Mouse (Mus musculus) heart, embryonic 14.5 days (tissue): ENCODE measurements at regions not wholly inside any gene's neighbourhood (a gene's known extent, or its start where the extent isn't known, plus 50 kb on each side); places are given as distances from the start of the nearest gene placed in this dataset.

Experiments
- ATAC-seq: fragments of 200-750 bp; cut with Nextera tagmentation; 2 replicates; pipeline ENCODE4 v1.8.0; 2017; ENCODE audit warnings: low read depth, moderate TSS enrichment; ENCODE audit not compliant: insufficient number of reproducible peaks, insufficient read depth, low FRiP score
- H3K27ac ChIP-seq, 2 experiments: fragments of 200-500 bp in 1 of 2; fragments of 300-500 bp in 1 of 2; sonication (generic) in 1 of 2; replicated peaks in 1 of 2; 2 replicates each; pipeline ENCODE4 v1.5.1; 2012 to 2014; ENCODE audit warnings: low read depth in 2 of 2, low read length in 2 of 2, control low read depth in 1 of 2, mild to moderate bottlenecking in 1 of 2, mixed read lengths in 1 of 2; ENCODE audit not compliant: control insufficient read depth in 1 of 2, insufficient read depth in 1 of 2
- H3K27me3 ChIP-seq: fragments of 300-500 bp; sonication (generic); 2 replicates; pipeline ENCODE4 v1.6.1; 2014; ENCODE audit warnings: mild to moderate bottlenecking, low read length, control low read depth; ENCODE audit not compliant: control insufficient read depth, insufficient read depth
- H3K36me3 ChIP-seq: fragments of 300-500 bp; sonication (generic); 2 replicates; pipeline ENCODE4 v1.6.1; 2014; ENCODE audit warnings: mild to moderate bottlenecking, control low read depth, low read length, mixed read lengths; ENCODE audit not compliant: control insufficient read depth, insufficient read depth
- H3K4me1 ChIP-seq, 2 experiments: fragments of 200-500 bp in 1 of 2; fragments of 300-500 bp in 1 of 2; sonication (generic) in 1 of 2; 2 replicates each; pipeline ENCODE4 v1.6.1; 2012 to 2014; ENCODE audit warnings: low read length in 2 of 2, control low read depth in 1 of 2, mixed read lengths in 1 of 2; ENCODE audit not compliant: control insufficient read depth in 2 of 2, insufficient read depth in 2 of 2
- H3K4me2 ChIP-seq: fragments of 300-500 bp; sonication (generic); 2 replicates; pipeline ENCODE4 v1.6.1; 2014; ENCODE audit warnings: mild to moderate bottlenecking, low read length
- H3K4me3 ChIP-seq, 2 experiments: fragments of 200-500 bp in 1 of 2; fragments of 300-500 bp in 1 of 2; sonication (generic) in 1 of 2; 2 replicates each; pipeline ENCODE4 v1.5.1; 2012 to 2014; ENCODE audit warnings: low read length in 2 of 2, mild to moderate bottlenecking in 2 of 2, control low read depth in 1 of 2, low read depth in 1 of 2, moderate library complexity in 1 of 2; ENCODE audit not compliant: control insufficient read depth in 1 of 2, insufficient read depth in 1 of 2
- H3K9ac ChIP-seq: fragments of 300-500 bp; sonication (generic); 2 replicates; pipeline ENCODE4 v1.6.1; 2014; ENCODE audit warnings: mild to moderate bottlenecking, low read length
- H3K9me3 ChIP-seq: fragments of 300-500 bp; sonication (generic); 2 replicates; pipeline ENCODE4 v1.6.1; 2016; ENCODE audit warnings: low read length, control low read depth; ENCODE audit not compliant: control insufficient read depth
- WGBS: fragments of 180-500 bp; shearing (Covaris S2); extraction: QIAGEN DNeasy Blood & Tissue Kit; methylation state at CpG from one replicate; pipeline ENCODE4 v1.1.7; 2014; 5-methylcytosine and 5-hydroxymethylcytosine counted together

DNA sequence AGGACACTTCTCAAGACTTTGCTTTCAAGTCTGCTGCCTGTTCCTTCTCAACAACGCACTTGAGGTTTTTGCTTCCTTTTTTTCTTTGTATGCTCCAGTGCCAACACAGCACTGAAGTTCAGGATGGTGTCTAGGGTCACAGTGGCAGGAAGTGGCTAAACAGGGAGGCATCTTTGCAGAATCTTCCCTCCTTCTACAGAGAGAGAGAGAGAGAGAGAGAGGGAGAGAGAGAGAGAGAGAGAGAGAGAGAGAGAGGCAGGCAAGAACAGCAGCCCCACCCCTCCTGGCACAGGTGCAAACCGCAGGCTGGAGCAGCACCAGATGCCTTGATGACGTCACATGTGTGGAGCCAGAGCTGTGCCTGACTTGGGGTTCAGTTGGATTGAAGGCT, 71.0 kb upstream of the Armc2 start:
- Histone ChIP-seq H3K27ac (no peak overlapping the region), H3K9ac (no peak overlapping the region), H3K27me3 (no peaks in the 10 kb centered on the region), H3K36me3 (no peaks in the 10 kb centered on the region), H3K9me3 (peaks cover 6% of the 10 kb centered on the region), H3K4me1 (peaks cover 29 to 40% of the 10 kb centered on the region in 2 experiments), H3K4me2 (no peak overlapping the region), H3K4me3 (no peak overlapping the region)
- WGBS = 20% methylated on average over 3 of the region's 3 CpGs
- no peak for ATAC-seq

- ATAC-seq = no peak
- H3K4me1 ChIP-seq = peaks cover 29 to 40% of the 10 kb centered on the region in 2 experiments
- WGBS = 53% methylated on average over 14 of the region's 14 CpGs
- no peaks in the 10 kb centered on the region for H3K36me3 ChIP-seq
- peaks cover 6% of the 10 kb centered on the region for H3K9me3 ChIP-seq
- no peak overlapping the region for H3K9ac ChIP-seq
- H3K4me3 ChIP-seq = no peak overlapping the region
- H3K27me3 ChIP-seq = no peaks in the 10 kb centered on the region
- H3K4me2 ChIP-seq = no peak overlapping the region
- H3K27ac ChIP-seq = no peak overlapping the region
These were observed 70.5 kb upstream of the Armc2 start for GRCm38 (mm10) chr10:42088570-42089234.

- Histone ChIP-seq H3K27me3 (no peaks in the 10 kb centered on the region), H3K9me3 (peaks cover 6% of the 10 kb centered on the region), H3K27ac (no peak overlapping the region), H3K4me2 (no peak overlapping the region), H3K4me1 (peaks cover 29 to 37% of the 10 kb centered on the region in 2 experiments), H3K36me3 (no peaks in the 10 kb centered on the region), H3K4me3 (no peak overlapping the region), H3K9ac (no peak overlapping the region)
- 94% methylated on average over 3 of the region's 3 CpGs for WGBS
- no peak for ATAC-seq
These were observed 69.7 kb upstream of the Armc2 start for GRCm38 (mm10) chr10:42087906-42088305.

DNA sequence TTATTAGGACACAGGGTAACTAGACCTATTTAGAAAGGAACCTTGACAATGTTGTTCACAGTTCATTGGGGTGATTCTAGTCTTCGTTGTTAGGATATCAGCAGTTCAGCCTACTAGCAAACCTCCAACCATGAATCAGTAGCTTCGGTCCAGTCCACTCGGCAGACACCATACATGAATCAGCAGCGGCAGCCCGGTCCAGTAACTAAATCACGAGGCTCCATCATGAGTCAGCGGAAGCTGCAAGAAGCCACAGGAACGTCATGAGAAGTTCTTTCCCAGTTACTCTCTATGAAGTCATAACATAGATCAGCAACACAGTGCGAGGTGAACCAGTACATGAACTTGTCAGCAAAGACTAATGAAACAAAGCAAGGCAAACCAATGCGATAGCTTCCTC, 68.4 kb upstream of the Armc2 start:
- no peak overlapping the region for H3K4me3 ChIP-seq
- H3K4me1 ChIP-seq = peaks cover 26 to 37% of the 10 kb centered on the region in 2 experiments
- no peaks in the 10 kb centered on the region for H3K27me3 ChIP-seq
- peaks cover 6% of the 10 kb centered on the region for H3K9me3 ChIP-seq
- no peak overlapping the region for H3K9ac ChIP-seq
- WGBS = 92% methylated on average over 10 of the region's 10 CpGs
- ATAC-seq = no peak
- H3K4me2 ChIP-seq = no peak overlapping the region
- no peaks in the 10 kb centered on the region for H3K36me3 ChIP-seq
- no peak overlapping the region for H3K27ac ChIP-seq

- no peaks in the 10 kb centered on the region for H3K36me3 ChIP-seq
These were observed 67.1 kb upstream of the Armc2 start for GRCm38 (mm10) chr10:42085295-42085694.

GRCm38 (mm10) chr10:42082227-42082840, 64.1 kb upstream of the Armc2 start:
- Histone ChIP-seq H3K4me2 (peak overlapping the region; percentile 12; the same call in 1 of the 2 replicates), H3K36me3 (no peaks in the 10 kb centered on the region), H3K9ac (no peak overlapping the region), H3K27me3 (no peaks in the 10 kb centered on the region), H3K4me1 (peaks cover 5 to 14% of the 10 kb centered on the region in 2 experiments), H3K9me3 (peaks cover 6% of the 10 kb centered on the region), H3K27ac (peak overlapping the region; percentile 26 to 56; a peak in 2 of 4 replicates), H3K4me3 (no peak overlapping the region)
- no peak for ATAC-seq
- WGBS = 8% methylated on average over 7 of the region's 7 CpGs

More at GRCm38 (mm10) chr10:42085295-42085694, 67.1 kb upstream of the Armc2 start:
- Histone ChIP-seq H3K27me3 (no peaks in the 10 kb centered on the region), H3K4me1 (peaks cover 19 to 30% of the 10 kb centered on the region in 2 experiments), H3K9ac (no peak overlapping the region), H3K4me2 (no peak overlapping the region), H3K4me3 (no peak overlapping the region), H3K27ac (no peak overlapping the region), H3K9me3 (peaks cover 6% of the 10 kb centered on the region)
- no peak for ATAC-seq
- 80% methylated on average over 2 of the region's 2 CpGs for WGBS

DNA sequence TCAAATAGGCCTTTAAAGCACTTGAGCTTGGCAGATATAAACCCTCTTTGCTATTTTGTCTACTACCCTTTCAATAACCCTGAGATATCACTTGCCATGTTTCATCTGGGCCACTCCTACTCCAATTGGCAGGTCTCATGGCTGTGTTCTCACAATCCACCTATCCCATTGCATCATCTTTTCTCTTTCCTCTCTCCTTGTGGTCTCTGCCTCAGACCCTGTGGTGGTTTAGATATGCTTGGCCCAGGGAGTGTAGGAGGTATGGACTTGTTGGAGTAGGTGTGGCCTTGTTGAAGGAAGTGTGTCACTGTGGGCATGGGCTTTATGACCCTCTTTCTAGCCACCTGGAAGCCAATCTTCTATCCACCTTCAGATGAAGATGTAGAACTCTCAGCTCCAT, 61.5 kb upstream of the Armc2 start:
- Histone ChIP-seq H3K9me3 (no peaks in the 10 kb centered on the region), H3K4me3 (no peak overlapping the region), H3K27ac (no peak overlapping the region), H3K27me3 (no peaks in the 10 kb centered on the region), H3K36me3 (no peaks in the 10 kb centered on the region), H3K4me2 (no peak overlapping the region), H3K4me1 (peaks cover 5 to 14% of the 10 kb centered on the region in 2 experiments), H3K9ac (no peak overlapping the region)
- no peak for ATAC-seq
